Mouse (Mus musculus) ES-E14 (cell line): Measurements from ENCODE around the gene Mta1.

ENCODE experiments used
- CHD2 ChIP-seq: IDR thresholded peaks from 2 replicates; pipeline ENCODE4 v1.6.1; 2014; ENCODE audit warnings: mild to moderate bottlenecking, low read depth, low read length, inconsistent platforms
- HCFC1 ChIP-seq: IDR thresholded peaks from 2 replicates; pipeline ENCODE4 v1.6.1; 2012; ENCODE audit warnings: low read length, inconsistent platforms, borderline replicate concordance; ENCODE audit not compliant: insufficient read depth
- MAFK ChIP-seq: IDR thresholded peaks from 2 replicates; pipeline ENCODE4 v1.6.1; 2014; ENCODE audit warnings: mild to moderate bottlenecking, low read depth, low read length, inconsistent platforms; ENCODE audit not compliant: insufficient read depth
- ZC3H11A ChIP-seq: IDR thresholded peaks from 2 replicates; pipeline ENCODE4 v1.6.1; 2012; ENCODE audit warnings: low read depth, mild to moderate bottlenecking, inconsistent platforms, low read length, borderline replicate concordance
- ZNF384 ChIP-seq: IDR thresholded peaks from 2 replicates; pipeline ENCODE4 v1.6.1; 2012; ENCODE audit warnings: low read depth, low read length, inconsistent platforms

- TF ChIP-seq ZC3H11A = no peak
- no peak for TF ChIP-seq HCFC1
- no peak for TF ChIP-seq CHD2
- no peak for TF ChIP-seq ZNF384
- TF ChIP-seq MAFK = no peak
Measured at GRCm38 (mm10) chr12:113163561-113164006, 65.5 kb downstream of the Mta1 start.
